ENCODE assay signal across 8 mouse cellular contexts in the genomic region with DNA sequence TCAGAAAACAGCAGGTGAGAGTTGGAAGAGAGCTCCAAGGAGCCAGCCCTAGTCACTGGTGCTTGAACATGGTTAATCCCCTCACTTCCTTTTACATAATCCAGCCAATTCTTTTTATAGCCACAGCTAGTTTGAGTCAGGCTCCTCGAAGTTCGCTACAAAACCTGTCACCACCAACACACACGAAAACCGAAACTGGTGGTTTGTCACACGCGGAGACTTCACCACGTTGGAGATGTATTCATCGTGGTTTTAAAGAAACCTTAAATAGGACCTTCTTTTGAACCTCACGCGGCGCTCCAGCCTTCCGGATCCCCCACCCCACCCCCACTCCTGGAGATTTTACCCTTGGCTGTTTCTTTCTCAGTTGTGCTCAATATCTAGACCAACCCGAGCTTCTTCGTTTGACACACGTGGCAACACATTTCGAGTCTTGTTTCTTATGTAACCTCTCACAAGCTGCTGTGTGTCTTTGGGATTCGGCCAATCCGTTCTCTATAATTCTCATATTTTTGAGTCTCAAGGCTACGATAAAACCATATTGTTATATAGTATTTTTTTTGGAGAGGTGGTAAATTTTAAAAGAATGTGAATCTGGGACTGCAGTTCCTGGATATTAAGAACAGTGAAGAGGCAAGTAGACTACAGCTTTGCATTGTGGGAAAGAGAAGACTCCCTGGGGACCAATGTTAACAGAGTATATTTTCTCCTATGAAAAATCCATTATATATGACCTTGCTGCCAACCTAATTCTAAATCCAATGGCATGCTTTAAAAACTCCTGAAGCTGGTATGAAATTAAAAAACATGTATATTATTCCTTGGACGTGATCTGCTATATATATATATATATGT. TPM values are rescaled to one million over a fixed set of nuclear protein-coding genes. Genes with fewer than 3 reads are reported as not detected.
DNase-seq lines count a peak whose midpoint lies in the region; ATAC-seq and TF ChIP-seq lines count a peak whose summit lies in the region.

No protein-coding gene starts in this region.

- peak overlapping the region; percentile 52 for H3K4me2 ChIP-seq in embryonic facial prominence, embryonic 15.5 days (replicated peaks)
- H3K4me2 ChIP-seq in heart, embryonic 13.5 days, result peak overlapping the region; percentile 70
- peak overlapping the region; percentile 71 for H3K4me2 ChIP-seq in liver, postnatal 0 days (ENCODE audit: low read depth, low read length)

- H3K4me3 ChIP-seq in embryonic facial prominence, embryonic 15.5 days (replicated peaks), result peak overlapping the region; percentile 35
- H3K4me3 ChIP-seq in heart, embryonic 13.5 days, result peak overlapping the region; percentile 49
- peak overlapping the region; percentile 41 for H3K4me3 ChIP-seq in liver, postnatal 0 days (ENCODE audit: low read depth, low read length)

- H3K9ac ChIP-seq in embryonic facial prominence, embryonic 15.5 days, result no peak overlapping the region
- peak overlapping the region; percentile 73 for H3K9ac ChIP-seq in heart, embryonic 13.5 days
- H3K9ac ChIP-seq in liver, postnatal 0 days (replicated peaks), result peak overlapping the region; percentile 35

- no peak for ATAC-seq in embryonic facial prominence, embryonic 15.5 days (ENCODE audit: insufficient number of reproducible peaks, low FRiP score, low TSS enrichment, low read depth)
- ATAC-seq in heart, embryonic 13.5 days (ENCODE audit: extremely low read depth, insufficient number of reproducible peaks, low FRiP score, low TSS enrichment), result no peak
- no peak for ATAC-seq in liver, postnatal 0 days

- TF ChIP-seq CTCF in liver, postnatal 0 days (IDR thresholded peaks at IDR 0.05; ENCODE audit: low read depth), result no peak

- 28% methylated on average over 20 of the region's 20 CpGs for WGBS in embryonic facial prominence, embryonic 15.5 days
- WGBS in heart, embryonic 13.5 days, result 29% methylated on average over 20 of the region's 20 CpGs
- 22% methylated on average over 20 of the region's 20 CpGs for WGBS in liver, postnatal 0 days (ENCODE audit: insufficient replicate concordance)

- no peaks in the 10 kb centered on the region; the same call in 1 of the 2 replicates for H3K27me3 ChIP-seq in embryonic facial prominence, embryonic 15.5 days
- no peaks in the 10 kb centered on the region for H3K27me3 ChIP-seq in heart, embryonic 13.5 days (replicated peaks)
- no peaks in the 10 kb centered on the region for H3K27me3 ChIP-seq in liver, postnatal 0 days (ENCODE audit: insufficient read depth, low read length)

- no peak for TF ChIP-seq EP300 in liver, postnatal 0 days (IDR thresholded peaks at IDR 0.05; ENCODE audit: low read depth)

- H3K4me1 ChIP-seq in embryonic facial prominence, embryonic 15.5 days, result 0 out of 2 replicates have a peak, but pooled peaks cover 3% of the 10 kb centered on the region
- peaks cover 9% of the 10 kb centered on the region for H3K4me1 ChIP-seq in heart, embryonic 13.5 days
- H3K4me1 ChIP-seq in liver, postnatal 0 days (ENCODE audit: insufficient read depth), result no peaks in the 10 kb centered on the region

- H3K36me3 ChIP-seq in embryonic facial prominence, embryonic 15.5 days, result no peaks in the 10 kb centered on the region
- no peaks in the 10 kb centered on the region for H3K36me3 ChIP-seq in heart, embryonic 13.5 days
- no peaks in the 10 kb centered on the region for H3K36me3 ChIP-seq in liver, postnatal 0 days (replicated peaks; ENCODE audit: insufficient read depth, low read length)

- DNase-seq in spleen, postnatal 36 days (ENCODE audit: low spot score in 2 of 2), result peak; percentile 42 to 44
- DNase-seq in spleen, postnatal 14 days (ENCODE audit: low spot score in 2 of 2), result no peak
- peak; percentile 28 for DNase-seq in kidney, postnatal 10 days
- DNase-seq in liver, postnatal 0 days, result peak; percentile 15
- DNase-seq in right cerebral cortex, postnatal 25 days, result peak; percentile 48
- DNase-seq in embryo, embryonic 10.5 days (ENCODE audit: low spot score), result no peak

- H3K9me3 ChIP-seq in embryonic facial prominence, embryonic 15.5 days (replicated peaks), result no peaks in the 10 kb centered on the region
- H3K9me3 ChIP-seq in heart, embryonic 13.5 days, result no peaks in the 10 kb centered on the region
- H3K9me3 ChIP-seq in liver, postnatal 0 days (ENCODE audit: low read length), result no peaks in the 10 kb centered on the region

- no peak overlapping the region for H3K27ac ChIP-seq in embryonic facial prominence, embryonic 15.5 days (replicated peaks)
- H3K27ac ChIP-seq in heart, embryonic 13.5 days (replicated peaks), result no peak overlapping the region
- H3K27ac ChIP-seq in liver, postnatal 0 days (ENCODE audit: low read depth), result no peak overlapping the region

RNA-seq across cellular contexts. Expression of gene Zdhhc17, which starts 21.8 kb away (rescaled TPM):
- polyA plus RNA-seq in embryonic facial prominence, embryonic 15.5 days (2015; fragmentation: Nextera tagmentation; extraction: Ambion mirVana), result 22.4 and 23.4 TPM in 2 replicates
- 15.4 and 17.6 TPM in 2 replicates for polyA plus RNA-seq in heart, embryonic 13.5 days (2015; fragmentation: Nextera tagmentation; extraction: Ambion mirVana)
- polyA plus RNA-seq in liver, postnatal 0 days (2015; fragmentation: Nextera tagmentation; extraction: Ambion mirVana), result 4.1 and 4.9 TPM in 2 replicates

Comparison
In these comparisons a context has a peak if more than half of its experiments do, and no peak if none do; other contexts are left out.
1. DNase-seq: peak in spleen, postnatal 36 days (2 of 2), kidney, postnatal 10 days (single experiment), liver, postnatal 0 days (single experiment) and right cerebral cortex, postnatal 25 days (single experiment); none in spleen, postnatal 14 days (0 of 2) and embryo, embryonic 10.5 days (single experiment).
2. Peak in every context shown above with its lines, with median percentiles within 50 percentile points of each other: H3K4me2 ChIP-seq and H3K4me3 ChIP-seq.